Mouse (Mus musculus): ENCODE measurements around the gene Akain1.

GRCm38 (mm10) chr17:69397163-69397562 lies 42.0 kb upstream of the Akain1 start:
- TF ChIP-seq EP300 (IDR thresholded peaks at IDR 0.05) (no peak), CTCF (IDR thresholded peaks at IDR 0.05) (no peak)
